Mouse (Mus musculus): Measurements from ENCODE around the gene Syn3. TPM values are rescaled to one million over a fixed set of nuclear protein-coding genes. Genes with fewer than 3 reads are reported as not detected.
A peak's percentile ranks its signal among the peaks of the same experiment; 100 is the strongest.

Syn3 gene
- total and polyA plus RNA-seq, 2 experiments from 2014 or later: 22.0 to 67.0 TPM

DNA sequence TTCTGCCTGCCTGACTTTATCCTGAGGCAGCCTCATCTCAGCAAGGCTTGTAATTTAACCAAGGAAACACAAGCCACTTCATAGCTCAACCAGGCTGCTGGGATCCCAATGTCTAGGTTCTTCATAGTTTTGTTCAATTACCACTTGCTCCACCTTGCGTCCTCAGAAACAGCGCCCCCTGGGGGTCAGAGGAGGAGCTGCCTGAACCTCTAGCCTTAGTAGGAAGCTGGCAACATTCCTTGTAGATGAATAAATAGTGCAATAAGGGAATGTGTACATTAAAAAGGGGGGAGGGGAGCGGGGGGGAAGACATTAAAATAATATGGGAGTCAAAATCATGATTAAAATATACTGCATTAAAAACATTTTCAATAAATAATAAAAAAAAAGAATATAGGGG is 14.7 kb downstream of the Syn3 start:
- no peak overlapping the region for H3K9ac ChIP-seq (replicated peaks; ENCODE audit: low read length, poor library complexity, severe bottlenecking)
- no peak for ATAC-seq (ENCODE audit: low FRiP score)
- no peaks in the 10 kb centered on the region for H3K9me3 ChIP-seq (ENCODE audit: low read length)
- no peak overlapping the region for H3K27ac ChIP-seq (ENCODE audit: low read depth, low read length)
- no peaks in the 10 kb centered on the region for H3K4me1 ChIP-seq (ENCODE audit: insufficient read depth, low read length)
- peak; percentile 27 for DNase-seq (ENCODE audit: low spot score)
- H3K36me3 ChIP-seq (ENCODE audit: insufficient read depth, low read length): no peaks in the 10 kb centered on the region
- peak; percentile 71 for TF ChIP-seq CTCF (IDR thresholded peaks at IDR 0.05)
- H3K4me2 ChIP-seq (ENCODE audit: low read depth, low read length, poor library complexity, severe bottlenecking): no peak overlapping the region
- no peaks in the 10 kb centered on the region for H3K27me3 ChIP-seq (ENCODE audit: insufficient read depth, low read length)
- H3K4me3 ChIP-seq (ENCODE audit: low read depth, low read length): no peak overlapping the region
- WGBS: 18% methylated on average over 3 of the region's 3 CpGs

DNA sequence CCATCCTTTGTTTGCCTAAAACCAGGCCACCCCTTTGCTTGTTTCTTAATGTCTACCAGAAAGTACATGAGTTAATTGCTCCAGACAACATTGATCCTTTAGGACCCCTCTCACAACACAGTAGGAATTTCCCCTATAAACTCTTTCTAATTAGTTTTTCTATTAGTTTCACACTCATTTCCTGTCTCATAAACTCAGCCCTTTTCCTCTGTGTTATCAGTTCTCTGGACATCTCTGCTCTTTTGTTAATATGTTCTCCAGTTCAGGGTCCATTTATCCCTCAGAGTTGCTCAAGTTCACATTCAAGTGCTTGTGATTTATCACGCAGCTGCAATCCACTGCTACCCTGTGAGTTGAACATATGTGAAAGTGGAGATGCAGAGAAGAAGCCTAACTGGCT is 16.2 kb downstream of the Syn3 start:
- WGBS: 89% methylated on average over 1 of the region's 1 CpGs
- ATAC-seq (ENCODE audit: low FRiP score): no peak
- no peak overlapping the region for H3K9ac ChIP-seq (replicated peaks; ENCODE audit: low read length, poor library complexity, severe bottlenecking)
- DNase-seq (ENCODE audit: low spot score): no peak
- no peak overlapping the region for H3K4me3 ChIP-seq (ENCODE audit: low read depth, low read length)
- no peaks in the 10 kb centered on the region for H3K9me3 ChIP-seq (ENCODE audit: low read length)
- no peaks in the 10 kb centered on the region for H3K27me3 ChIP-seq (ENCODE audit: insufficient read depth, low read length)
- H3K36me3 ChIP-seq (ENCODE audit: insufficient read depth, low read length): peaks cover 5% of the 10 kb centered on the region; the same call in 1 of the 2 replicates
- no peak overlapping the region for H3K4me2 ChIP-seq (ENCODE audit: low read depth, low read length, poor library complexity, severe bottlenecking)
- H3K27ac ChIP-seq (ENCODE audit: low read depth, low read length): no peak overlapping the region
- TF ChIP-seq CTCF (IDR thresholded peaks at IDR 0.05): no peak
- no peaks in the 10 kb centered on the region for H3K4me1 ChIP-seq (ENCODE audit: insufficient read depth, low read length)

DNA sequence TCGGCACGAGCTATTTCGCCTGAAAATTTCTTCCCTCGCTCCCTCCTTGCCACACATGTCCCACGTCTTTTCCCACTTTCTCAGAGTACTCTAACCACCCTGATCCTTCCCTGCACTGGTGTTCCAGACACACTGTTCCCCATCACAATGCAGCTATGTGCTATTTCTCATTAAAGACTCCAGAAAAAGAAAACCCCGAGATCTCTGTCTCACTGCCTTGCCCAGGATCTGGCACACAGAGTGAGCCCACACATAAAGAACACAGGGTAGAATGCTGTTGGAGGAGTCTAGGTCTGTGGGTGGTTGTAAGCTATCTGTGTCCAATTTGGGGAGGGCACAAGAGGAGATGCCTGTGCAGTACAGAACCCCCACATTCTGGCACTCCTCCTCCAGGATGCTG is 18.0 kb downstream of the Syn3 start:
- H3K4me2 ChIP-seq (ENCODE audit: low read depth, low read length, poor library complexity, severe bottlenecking): no peak overlapping the region
- H3K9me3 ChIP-seq (ENCODE audit: low read length): no peaks in the 10 kb centered on the region
- H3K27me3 ChIP-seq (ENCODE audit: insufficient read depth, low read length): no peaks in the 10 kb centered on the region
- no peak for TF ChIP-seq CTCF (IDR thresholded peaks at IDR 0.05)
- no peak overlapping the region for H3K9ac ChIP-seq (replicated peaks; ENCODE audit: low read length, poor library complexity, severe bottlenecking)
- no peak overlapping the region for H3K27ac ChIP-seq (ENCODE audit: low read depth, low read length)
- no peak overlapping the region for H3K4me3 ChIP-seq (ENCODE audit: low read depth, low read length)
- H3K4me1 ChIP-seq (ENCODE audit: insufficient read depth, low read length): no peaks in the 10 kb centered on the region
- DNase-seq (ENCODE audit: low spot score) (no peak), ATAC-seq (ENCODE audit: low FRiP score) (no peak)
- WGBS: 90% methylated on average over 6 of the region's 6 CpGs
- peaks cover 7% of the 10 kb centered on the region; the same call in 1 of the 2 replicates for H3K36me3 ChIP-seq (ENCODE audit: insufficient read depth, low read length)

DNA sequence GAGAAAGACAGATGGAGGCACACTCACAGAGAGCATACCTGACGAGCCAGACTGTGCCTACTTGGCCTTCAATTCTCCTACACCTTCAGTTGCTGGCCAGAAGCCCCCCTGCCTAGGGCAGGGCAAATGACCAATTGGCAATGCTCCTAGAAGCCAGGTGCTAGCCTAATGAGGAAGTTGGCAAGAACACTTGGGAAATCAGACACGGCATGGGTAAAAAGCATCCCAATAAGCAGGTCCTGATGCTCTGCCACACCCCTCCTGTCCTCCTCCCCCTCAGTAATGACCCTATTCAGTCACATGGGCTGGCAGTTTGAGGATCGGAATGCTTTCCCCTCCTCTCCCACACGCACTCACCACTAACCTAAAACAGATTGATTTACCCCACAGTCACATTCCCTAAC is 19.0 kb downstream of the Syn3 start:
- Histone ChIP-seq H3K4me1 (ENCODE audit: insufficient read depth, low read length) (no peaks in the 10 kb centered on the region), H3K4me2 (ENCODE audit: low read depth, low read length, poor library complexity, severe bottlenecking) (no peak overlapping the region), H3K27me3 (ENCODE audit: insufficient read depth, low read length) (no peaks in the 10 kb centered on the region), H3K9me3 (ENCODE audit: low read length) (no peaks in the 10 kb centered on the region), H3K27ac (ENCODE audit: low read depth, low read length) (no peak overlapping the region), H3K4me3 (ENCODE audit: low read depth, low read length) (no peak overlapping the region), H3K9ac (replicated peaks; ENCODE audit: low read length, poor library complexity, severe bottlenecking) (no peak overlapping the region), H3K36me3 (ENCODE audit: insufficient read depth, low read length) (peaks cover 7% of the 10 kb centered on the region; the same call in 1 of the 2 replicates)
- 76% methylated on average over 4 of the region's 4 CpGs for WGBS
- DNase-seq (ENCODE audit: low spot score): peak; percentile 60
- no peak for TF ChIP-seq CTCF (IDR thresholded peaks at IDR 0.05)
- ATAC-seq (ENCODE audit: low FRiP score): no peak; the same call in 1 of the 2 replicates

DNA sequence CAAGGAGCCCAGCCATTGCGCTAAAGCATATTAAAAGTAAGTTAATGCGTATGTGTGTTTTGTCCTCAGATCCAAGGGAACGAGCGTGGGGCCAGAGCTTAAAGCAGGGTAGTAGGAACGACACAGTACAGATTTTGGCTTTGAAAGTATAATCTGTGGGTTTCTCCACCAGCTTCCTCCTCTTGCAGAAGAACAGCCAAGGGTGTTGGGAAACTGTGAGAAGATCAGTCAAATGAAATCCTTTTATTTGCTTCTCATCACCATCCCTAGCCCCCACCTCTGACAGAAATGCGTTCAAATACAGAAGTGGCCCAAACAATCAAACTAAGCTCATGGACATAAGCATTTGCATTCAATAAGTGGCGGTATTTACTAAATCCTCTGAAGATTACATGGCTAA is 22.0 kb downstream of the Syn3 start:
- Histone ChIP-seq H3K27ac (ENCODE audit: low read depth, low read length) (no peak overlapping the region), H3K27me3 (ENCODE audit: insufficient read depth, low read length) (no peaks in the 10 kb centered on the region), H3K4me2 (ENCODE audit: low read depth, low read length, poor library complexity, severe bottlenecking) (no peak overlapping the region), H3K9ac (replicated peaks; ENCODE audit: low read length, poor library complexity, severe bottlenecking) (no peak overlapping the region), H3K4me3 (ENCODE audit: low read depth, low read length) (no peak overlapping the region), H3K9me3 (ENCODE audit: low read length) (no peaks in the 10 kb centered on the region), H3K4me1 (ENCODE audit: insufficient read depth, low read length) (no peaks in the 10 kb centered on the region), H3K36me3 (ENCODE audit: insufficient read depth, low read length) (peaks cover 10% of the 10 kb centered on the region)
- DNase-seq (ENCODE audit: low spot score): no peak
- 62% methylated on average over 7 of the region's 7 CpGs for WGBS
- no peak for ATAC-seq (ENCODE audit: low FRiP score)
- TF ChIP-seq CTCF (IDR thresholded peaks at IDR 0.05): no peak

DNA sequence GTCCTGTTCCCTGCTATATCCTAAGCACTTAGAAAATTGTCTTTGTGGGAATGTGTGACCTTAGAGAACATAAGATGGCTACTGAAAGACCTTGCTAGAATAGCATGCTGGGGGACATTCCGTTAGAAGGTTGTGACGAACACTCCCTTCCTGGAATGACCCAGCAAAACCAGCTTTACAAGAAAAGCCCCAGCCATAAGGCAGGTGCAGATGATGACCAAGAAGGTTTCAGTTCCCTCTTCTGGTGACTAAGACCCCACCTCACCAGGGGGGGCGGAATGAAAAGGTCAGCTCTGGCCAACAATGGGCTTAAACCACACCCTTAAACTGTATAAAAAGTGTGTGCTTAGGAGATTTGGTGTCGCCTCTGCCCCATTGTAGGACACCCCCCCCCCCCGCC is 23.4 kb downstream of the Syn3 start:
- Histone ChIP-seq H3K36me3 (ENCODE audit: insufficient read depth, low read length) (peaks cover 11% of the 10 kb centered on the region), H3K27ac (ENCODE audit: low read depth, low read length) (no peak overlapping the region), H3K4me2 (ENCODE audit: low read depth, low read length, poor library complexity, severe bottlenecking) (no peak overlapping the region), H3K27me3 (ENCODE audit: insufficient read depth, low read length) (no peaks in the 10 kb centered on the region), H3K9ac (replicated peaks; ENCODE audit: low read length, poor library complexity, severe bottlenecking) (no peak overlapping the region), H3K4me3 (ENCODE audit: low read depth, low read length) (no peak overlapping the region), H3K4me1 (ENCODE audit: insufficient read depth, low read length) (no peaks in the 10 kb centered on the region), H3K9me3 (ENCODE audit: low read length) (no peaks in the 10 kb centered on the region)
- no peak for ATAC-seq (ENCODE audit: low FRiP score)
- DNase-seq (ENCODE audit: low spot score): no peak
- 87% methylated on average over 5 of the region's 5 CpGs for WGBS
- TF ChIP-seq CTCF (IDR thresholded peaks at IDR 0.05): no peak
